Mouse (Mus musculus) megakaryocyte, embryonic 14.5 days (primary cell): Measurements from ENCODE around the gene Pgpep1l.

Experiments
- FLI1 ChIP-seq: IDR thresholded peaks from 2 replicates; pipeline ENCODE4 v1.6.1; 2012; ENCODE audit warnings: low read length, inconsistent platforms, mixed read lengths
- GATA1 ChIP-seq: IDR thresholded peaks from 3 replicates; pipeline ENCODE4 v1.6.1; 2012; ENCODE audit warnings: mixed read lengths, low read length, inconsistent platforms, borderline replicate concordance

- TF ChIP-seq GATA1 (no peak), FLI1 (no peak)
Observed at GRCm38 (mm10) chr7:68264531-68264930, 498 bp upstream of the Pgpep1l start.
